Mouse (Mus musculus) activated CD4-positive, CD25-positive, alpha-beta regulatory T cell (primary cell): ENCODE data around the gene 1810010D01Rik. TPM values are rescaled to one million over a fixed set of nuclear protein-coding genes. Genes with fewer than 3 reads are reported as not detected.

Source experiments
- polyA plus RNA-seq, 2 experiments: library from polyadenylated mRNA; unstranded; fragments of 100-300 nt; shearing (Covaris generic); gene quantifications; one replicate each; pipeline ENCODE4 v1.2.1; 2017

1810010D01Rik gene
- 1 to 10 TPM in 1 of 2 experiments, not detected in 1; 1.2 TPM for polyA plus RNA-seq

DNA sequence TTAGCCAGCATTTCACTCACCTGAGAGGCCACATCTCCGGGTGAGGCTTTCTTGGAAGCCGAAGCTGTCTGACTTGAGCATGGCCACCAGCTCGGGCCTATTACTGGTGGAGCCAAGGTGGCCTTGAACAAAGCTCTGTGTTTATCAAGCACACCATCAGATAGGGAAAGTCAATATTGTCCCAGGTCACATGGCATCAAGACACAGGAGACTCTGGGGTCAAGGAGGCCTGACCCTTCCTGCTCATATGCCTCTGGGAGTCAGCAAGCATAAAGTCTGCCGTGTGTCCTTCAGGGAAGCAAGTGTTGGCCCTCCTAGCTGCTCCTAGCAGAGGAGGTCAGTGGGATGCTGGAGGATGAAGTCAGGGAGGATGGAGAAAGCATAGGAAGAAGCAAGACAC is at the start of gene 1810010D01Rik:
TSS of gene 1810010D01Rik (minus strand) at position 114 of the 400 bp plus-strand sequence.

Other genes with a start within 250 kb of the 1810010D01Rik start
- gene Tpcn2, start 75.9 kb upstream of the 1810010D01Rik start, polyA plus RNA-seq: 10 to 100 TPM; 14.4 to 15.8 TPM
- not detected for gene Mrgprf, start 92.7 kb upstream of the 1810010D01Rik start, polyA plus RNA-seq
- gene Mrgprd, start 106.7 kb upstream of the 1810010D01Rik start, polyA plus RNA-seq: under 1 TPM in 1 of 2 experiments, not detected in 1; 0.05 TPM